Mouse (Mus musculus): ENCODE results near the gene Ppm1j. TPM values are rescaled to one million over a fixed set of nuclear protein-coding genes. Genes with fewer than 3 reads are reported as not detected.

Gene Ppm1j
- polyA plus RNA-seq, 1 experiment from 2014 or later: 33.2 TPM

GRCm38 (mm10) chr3:104790401-104790937, 9.6 kb downstream of the Ppm1j start:
- Histone ChIP-seq H3K4me3 (ENCODE audit: control insufficient read depth in 1 of 2, insufficient read depth in 1 of 2, low read depth in 1 of 2, low read length in 2 of 2) (peak overlapping the region; percentile 83 to 93), H3K36me3 (ENCODE audit: control insufficient read depth, insufficient read depth, low read length) (peaks cover 49% of the 10 kb centered on the region), H3K9me3 (ENCODE audit: control insufficient read depth, low read length) (no peaks in the 10 kb centered on the region), H3K4me1 (ENCODE audit: control insufficient read depth in 2 of 2, insufficient read depth in 2 of 2, low read length in 2 of 2) (peaks cover 50 to 61% of the 10 kb centered on the region in 2 experiments), H3K4me2 (ENCODE audit: low read length) (peak overlapping the region; percentile 90), H3K27ac (replicated peaks in 1 of 2; ENCODE audit: control insufficient read depth in 1 of 2, insufficient read depth in 1 of 2, low read depth in 2 of 2, low read length in 2 of 2) (peak overlapping the region; percentile 91 to 95), H3K27me3 (ENCODE audit: control insufficient read depth, insufficient read depth, low read length) (no peaks in the 10 kb centered on the region), H3K9ac (ENCODE audit: low read length) (peak overlapping the region; percentile 95)
- WGBS: 7% methylated on average over 6 of the region's 6 CpGs
- peak; percentile 8; the same call in 1 of the 2 replicates for ATAC-seq (ENCODE audit: insufficient number of reproducible peaks, insufficient read depth, low FRiP score, low read depth)

GRCm38 (mm10) chr3:104791017-104791416, 10.2 kb downstream of the Ppm1j start:
- Histone ChIP-seq H3K27ac (replicated peaks in 1 of 2; ENCODE audit: control insufficient read depth in 1 of 2, insufficient read depth in 1 of 2, low read depth in 2 of 2, low read length in 2 of 2) (peak overlapping the region; percentile 91 to 95), H3K27me3 (ENCODE audit: control insufficient read depth, insufficient read depth, low read length) (no peaks in the 10 kb centered on the region), H3K4me3 (ENCODE audit: control insufficient read depth in 1 of 2, insufficient read depth in 1 of 2, low read depth in 1 of 2, low read length in 2 of 2) (peak overlapping the region; percentile 83 to 93), H3K4me1 (ENCODE audit: control insufficient read depth in 2 of 2, insufficient read depth in 2 of 2, low read length in 2 of 2) (peaks cover 55 to 64% of the 10 kb centered on the region in 2 experiments), H3K9me3 (ENCODE audit: control insufficient read depth, low read length) (no peaks in the 10 kb centered on the region), H3K9ac (ENCODE audit: low read length) (peak overlapping the region; percentile 95), H3K4me2 (ENCODE audit: low read length) (peak overlapping the region; percentile 90), H3K36me3 (ENCODE audit: control insufficient read depth, insufficient read depth, low read length) (peaks cover 49% of the 10 kb centered on the region)
- no peak for ATAC-seq (ENCODE audit: insufficient number of reproducible peaks, insufficient read depth, low FRiP score, low read depth)
- 21% methylated on average over 4 of the region's 4 CpGs for WGBS

- peak overlapping the region; percentile 90 for H3K4me2 ChIP-seq (ENCODE audit: low read length)
- H3K4me3 ChIP-seq (ENCODE audit: control insufficient read depth in 1 of 2, insufficient read depth in 1 of 2, low read depth in 1 of 2, low read length in 2 of 2): peak overlapping the region in 1 of 2 experiments; percentile 83; a peak in 2 of 4 replicates
- peak overlapping the region; percentile 95 for H3K9ac ChIP-seq (ENCODE audit: low read length)
- no peak for ATAC-seq (ENCODE audit: insufficient number of reproducible peaks, insufficient read depth, low FRiP score, low read depth)
- peak overlapping the region in 1 of 2 experiments; percentile 95; a peak in 1 of 4 replicates for H3K27ac ChIP-seq (replicated peaks in 1 of 2; ENCODE audit: control insufficient read depth in 1 of 2, insufficient read depth in 1 of 2, low read depth in 2 of 2, low read length in 2 of 2)
- peaks cover 55 to 70% of the 10 kb centered on the region in 2 experiments for H3K4me1 ChIP-seq (ENCODE audit: control insufficient read depth in 2 of 2, insufficient read depth in 2 of 2, low read length in 2 of 2)
- H3K27me3 ChIP-seq (ENCODE audit: control insufficient read depth, insufficient read depth, low read length): no peaks in the 10 kb centered on the region
- peaks cover 52% of the 10 kb centered on the region for H3K36me3 ChIP-seq (ENCODE audit: control insufficient read depth, insufficient read depth, low read length)
- no peaks in the 10 kb centered on the region for H3K9me3 ChIP-seq (ENCODE audit: control insufficient read depth, low read length)
- WGBS: 89% methylated on average over 8 of the region's 8 CpGs
Measured at GRCm38 (mm10) chr3:104791671-104792070, 10.8 kb downstream of the Ppm1j start.

GRCm38 (mm10) chr3:104792360-104793270, 11.8 kb downstream of the Ppm1j start:
- H3K27ac ChIP-seq (replicated peaks in 1 of 2; ENCODE audit: control insufficient read depth in 1 of 2, insufficient read depth in 1 of 2, low read depth in 2 of 2, low read length in 2 of 2): peak overlapping the region in 1 of 2 experiments; percentile 15; a peak in 1 of 4 replicates
- peaks cover 54 to 69% of the 10 kb centered on the region in 2 experiments for H3K4me1 ChIP-seq (ENCODE audit: control insufficient read depth in 2 of 2, insufficient read depth in 2 of 2, low read length in 2 of 2)
- no peaks in the 10 kb centered on the region for H3K27me3 ChIP-seq (ENCODE audit: control insufficient read depth, insufficient read depth, low read length)
- peak overlapping the region; percentile 90; the same call in 1 of the 2 replicates for H3K4me2 ChIP-seq (ENCODE audit: low read length)
- no peaks in the 10 kb centered on the region for H3K9me3 ChIP-seq (ENCODE audit: control insufficient read depth, low read length)
- no peak for ATAC-seq (ENCODE audit: insufficient number of reproducible peaks, insufficient read depth, low FRiP score, low read depth)
- H3K9ac ChIP-seq (ENCODE audit: low read length): peak overlapping the region; percentile 21; the same call in 1 of the 2 replicates
- WGBS: 48% methylated on average over 15 of the region's 15 CpGs
- H3K4me3 ChIP-seq (ENCODE audit: control insufficient read depth in 1 of 2, insufficient read depth in 1 of 2, low read depth in 1 of 2, low read length in 2 of 2): no peak overlapping the region
- H3K36me3 ChIP-seq (ENCODE audit: control insufficient read depth, insufficient read depth, low read length): peaks cover 61% of the 10 kb centered on the region

- no peak overlapping the region for H3K4me3 ChIP-seq (ENCODE audit: control insufficient read depth in 1 of 2, insufficient read depth in 1 of 2, low read depth in 1 of 2, low read length in 2 of 2)
- H3K9me3 ChIP-seq (ENCODE audit: control insufficient read depth, low read length): no peaks in the 10 kb centered on the region
- H3K4me1 ChIP-seq (ENCODE audit: control insufficient read depth in 2 of 2, insufficient read depth in 2 of 2, low read length in 2 of 2): peaks cover 51 to 62% of the 10 kb centered on the region in 2 experiments
- H3K27ac ChIP-seq (replicated peaks in 1 of 2; ENCODE audit: control insufficient read depth in 1 of 2, insufficient read depth in 1 of 2, low read depth in 2 of 2, low read length in 2 of 2): peak overlapping the region; percentile 89 to 94
- ATAC-seq (ENCODE audit: insufficient number of reproducible peaks, insufficient read depth, low FRiP score, low read depth): peak; percentile 93
- peak overlapping the region; percentile 39 for H3K4me2 ChIP-seq (ENCODE audit: low read length)
- peak overlapping the region; percentile 45 for H3K9ac ChIP-seq (ENCODE audit: low read length)
- no peaks in the 10 kb centered on the region for H3K27me3 ChIP-seq (ENCODE audit: control insufficient read depth, insufficient read depth, low read length)
- WGBS: 35% methylated on average over 20 of the region's 20 CpGs
- peaks cover 71% of the 10 kb centered on the region for H3K36me3 ChIP-seq (ENCODE audit: control insufficient read depth, insufficient read depth, low read length)
Measured at GRCm38 (mm10) chr3:104793871-104794828, 13.3 kb downstream of the Ppm1j start.

- Histone ChIP-seq H3K4me1 (ENCODE audit: control insufficient read depth in 2 of 2, insufficient read depth in 2 of 2, low read length in 2 of 2) (peaks cover 49 to 61% of the 10 kb centered on the region in 2 experiments), H3K4me3 (ENCODE audit: control insufficient read depth in 1 of 2, insufficient read depth in 1 of 2, low read depth in 1 of 2, low read length in 2 of 2) (no peak overlapping the region)
Measured at GRCm38 (mm10) chr3:104794953-104795470, 14.2 kb downstream of the Ppm1j start.

More at GRCm38 (mm10) chr3:104794953-104795470, 14.2 kb downstream of the Ppm1j start:
- Histone ChIP-seq H3K9ac (ENCODE audit: low read length) (peak overlapping the region; percentile 41), H3K4me2 (ENCODE audit: low read length) (peak overlapping the region; percentile 29), H3K27me3 (ENCODE audit: control insufficient read depth, insufficient read depth, low read length) (no peaks in the 10 kb centered on the region), H3K9me3 (ENCODE audit: control insufficient read depth, low read length) (no peaks in the 10 kb centered on the region), H3K36me3 (ENCODE audit: control insufficient read depth, insufficient read depth, low read length) (peaks cover 80% of the 10 kb centered on the region), H3K27ac (replicated peaks in 1 of 2; ENCODE audit: control insufficient read depth in 1 of 2, insufficient read depth in 1 of 2, low read depth in 2 of 2, low read length in 2 of 2) (peak overlapping the region; percentile 69 to 94)
- WGBS: 40% methylated on average over 12 of the region's 12 CpGs
- ATAC-seq (ENCODE audit: insufficient number of reproducible peaks, insufficient read depth, low FRiP score, low read depth): no peak
